Mouse (Mus musculus) hindbrain, postnatal 0 days (tissue): ENCODE data around the gene Mat2b. TPM values are rescaled to one million over a fixed set of nuclear protein-coding genes. Genes with fewer than 3 reads are reported as not detected.

Source experiments
- ATAC-seq: fragments of 200-750 bp; cut with Nextera tagmentation; 2 replicates; pipeline ENCODE4 v1.8.0; 2017; ENCODE audit warnings: mild to moderate bottlenecking, moderate TSS enrichment, moderate library complexity
- DNase-seq: peaks from one replicate; pipeline ENCODE4 v3.0.0-alpha.2; 2015; ENCODE audit warnings: low spot score
- H3K27ac ChIP-seq: fragments of 300-500 bp; sonication (generic); 2 replicates; pipeline ENCODE4 v1.5.1; 2014; ENCODE audit warnings: mild to moderate bottlenecking
- H3K27me3 ChIP-seq: fragments of 300-500 bp; sonication (generic); 2 replicates; pipeline ENCODE4 v1.6.1; 2014; ENCODE audit warnings: low read length, mixed read lengths; ENCODE audit not compliant: insufficient read depth
- H3K36me3 ChIP-seq: fragments of 300-500 bp; sonication (generic); 2 replicates; pipeline ENCODE4 v1.6.1; 2014; ENCODE audit warnings: low read length, mixed read lengths; ENCODE audit not compliant: insufficient read depth
- H3K4me1 ChIP-seq: fragments of 300-500 bp; sonication (generic); 2 replicates; pipeline ENCODE4 v1.6.1; 2014; ENCODE audit warnings: antibody characterized with exemption, low read length, mixed read lengths; ENCODE audit not compliant: insufficient read depth
- H3K4me2 ChIP-seq: fragments of 300-500 bp; sonication (generic); 2 replicates; pipeline ENCODE4 v1.6.1; 2014; ENCODE audit warnings: low read depth, mild to moderate bottlenecking, low read length, moderate library complexity, mixed read lengths
- H3K4me3 ChIP-seq: fragments of 300-500 bp; sonication (generic); 2 replicates; pipeline ENCODE4 v1.5.1; 2014; ENCODE audit warnings: low read length
- H3K9ac ChIP-seq: fragments of 300-500 bp; sonication (generic); replicated peaks from 2 replicates; pipeline ENCODE4 v1.6.1; 2014; ENCODE audit warnings: mild to moderate bottlenecking, low read length, moderate library complexity, mixed read lengths
- H3K9me3 ChIP-seq: fragments of 300-500 bp; sonication (generic); 2 replicates; pipeline ENCODE4 v1.6.1; 2016; ENCODE audit warnings: low read length, mixed read lengths
- CTCF ChIP-seq: IDR thresholded peaks from 2 replicates; pipeline ENCODE4 v1.5.1; 2016; ENCODE audit warnings: antibody characterized with exemption, control low read depth, low read depth
- WGBS: fragments of 180-500 bp; shearing (Covaris S2); extraction: QIAGEN DNeasy Blood & Tissue Kit; methylation state at CpG from one replicate; pipeline ENCODE4 v1.1.7; 2014; 5-methylcytosine and 5-hydroxymethylcytosine counted together
- polyA plus RNA-seq: library from polyadenylated mRNA; unstranded; fragments of >200 nt; fragmentation: Nextera tagmentation; extraction: Ambion mirVana; gene quantifications from 2 replicates; pipeline ENCODE4 v1.2.1, GENCODE M21; 2015
- total RNA-seq: library from RNA; depleted of rRNA; stranded (reverse); fragments of >200 nt; gene quantifications from 2 replicates; pipeline ENCODE4 v1.2.3, GENCODE M21; 2014

The Mat2b gene
- total and polyA plus RNA-seq, 2 experiments from 2014 or later: 34.9 to 49.5 TPM

GRCm38 (mm10) chr11:40692511-40693365, 2.3 kb downstream of the Mat2b start:
- WGBS: under 1% methylated on average over 36 of the region's 36 CpGs
- peak overlapping the region; percentile 99 for H3K4me3 ChIP-seq

GRCm38 (mm10) chr11:40692101-40692509, 2.9 kb downstream of the Mat2b start:
- peaks cover 20% of the 10 kb centered on the region for H3K4me1 ChIP-seq
- H3K36me3 ChIP-seq: no peaks in the 10 kb centered on the region
- ATAC-seq (peak; percentile 78), DNase-seq (peak; percentile 15)
- WGBS: under 1% methylated on average over 28 of the region's 28 CpGs
- no peaks in the 10 kb centered on the region for H3K9me3 ChIP-seq
- H3K27ac ChIP-seq: peak overlapping the region; percentile 93
- no peak for TF ChIP-seq CTCF
- H3K4me2 ChIP-seq: peak overlapping the region; percentile 80
- H3K27me3 ChIP-seq: no peaks in the 10 kb centered on the region
- peak overlapping the region; percentile 99 for H3K4me3 ChIP-seq
- peak overlapping the region; percentile 77 for H3K9ac ChIP-seq

More at GRCm38 (mm10) chr11:40692511-40693365, 2.3 kb downstream of the Mat2b start:
- peaks cover 20% of the 10 kb centered on the region for H3K4me1 ChIP-seq
- ATAC-seq (peak; percentile 98), DNase-seq (peak; percentile 96)
- no peaks in the 10 kb centered on the region for H3K36me3 ChIP-seq
- peak overlapping the region; percentile 80 for H3K4me2 ChIP-seq
- TF ChIP-seq CTCF: no peak
- peak overlapping the region; percentile 93 for H3K27ac ChIP-seq
- H3K27me3 ChIP-seq: no peaks in the 10 kb centered on the region
- H3K9me3 ChIP-seq: no peaks in the 10 kb centered on the region
- peak overlapping the region; percentile 77 for H3K9ac ChIP-seq

GRCm38 (mm10) chr11:40690444-40691127, 4.4 kb downstream of the Mat2b start:
- H3K27me3 ChIP-seq: no peaks in the 10 kb centered on the region
- H3K4me1 ChIP-seq: peaks cover 20% of the 10 kb centered on the region
- no peak overlapping the region for H3K27ac ChIP-seq
- 62% methylated on average over 5 of the region's 5 CpGs for WGBS
- H3K9me3 ChIP-seq: no peaks in the 10 kb centered on the region
- DNase-seq: no peak
- H3K4me3 ChIP-seq: no peak overlapping the region; the same call in 1 of the 2 replicates
- H3K36me3 ChIP-seq: peaks cover 5% of the 10 kb centered on the region; the same call in 1 of the 2 replicates
- no peak overlapping the region for H3K9ac ChIP-seq
- H3K4me2 ChIP-seq: peak overlapping the region; percentile 80
- TF ChIP-seq CTCF: no peak
- ATAC-seq: no peak

GRCm38 (mm10) chr11:40683295-40683694, 11.7 kb downstream of the Mat2b start:
- H3K4me2 ChIP-seq: no peak overlapping the region
- no peak for TF ChIP-seq CTCF
- WGBS: 62% methylated on average over 3 of the region's 3 CpGs
- H3K9ac ChIP-seq: no peak overlapping the region
- H3K36me3 ChIP-seq: peaks cover 42% of the 10 kb centered on the region
- H3K4me3 ChIP-seq: no peak overlapping the region
- DNase-seq: no peak
- no peaks in the 10 kb centered on the region for H3K4me1 ChIP-seq
- H3K27ac ChIP-seq: no peak overlapping the region
- H3K9me3 ChIP-seq: no peaks in the 10 kb centered on the region
- ATAC-seq: no peak
- no peaks in the 10 kb centered on the region for H3K27me3 ChIP-seq

GRCm38 (mm10) chr11:40682456-40682855, 12.5 kb downstream of the Mat2b start:
- peaks cover 46% of the 10 kb centered on the region for H3K36me3 ChIP-seq
- DNase-seq: no peak
- no peak for ATAC-seq

GRCm38 (mm10) chr11:40677169-40677568, 17.8 kb downstream of the Mat2b start:
- H3K9ac ChIP-seq: no peak overlapping the region
- WGBS: 97% methylated on average over 1 of the region's 1 CpGs
- no peaks in the 10 kb centered on the region for H3K9me3 ChIP-seq
- no peaks in the 10 kb centered on the region for H3K27me3 ChIP-seq
- H3K36me3 ChIP-seq: peaks cover 26% of the 10 kb centered on the region
- no peak; the same call in 1 of the 2 replicates for TF ChIP-seq CTCF
- H3K4me2 ChIP-seq: no peak overlapping the region
- no peak overlapping the region for H3K4me3 ChIP-seq
- H3K4me1 ChIP-seq: no peaks in the 10 kb centered on the region
- ATAC-seq (no peak), DNase-seq (no peak)
- no peak overlapping the region for H3K27ac ChIP-seq

More at GRCm38 (mm10) chr11:40682456-40682855, 12.5 kb downstream of the Mat2b start:
- Histone ChIP-seq H3K9ac (no peak overlapping the region), H3K4me2 (no peak overlapping the region), H3K9me3 (no peaks in the 10 kb centered on the region), H3K4me1 (no peaks in the 10 kb centered on the region), H3K27ac (no peak overlapping the region), H3K4me3 (no peak overlapping the region), H3K27me3 (no peaks in the 10 kb centered on the region)
- 90% methylated on average over 3 of the region's 3 CpGs for WGBS
- no peak for TF ChIP-seq CTCF
